Mouse (Mus musculus): ENCODE data around the gene Cdc7. TPM values are rescaled to one million over a fixed set of nuclear protein-coding genes. Genes with fewer than 3 reads are reported as not detected.

Gene Cdc7
- total RNA-seq, 2 experiments from 2014 or later, result 6.8 to 8.0 TPM

- no peak for DNase-seq
Measured at GRCm38 (mm10) chr5:106991300-106991929, 27.3 kb downstream of the Cdc7 start.

DNA sequence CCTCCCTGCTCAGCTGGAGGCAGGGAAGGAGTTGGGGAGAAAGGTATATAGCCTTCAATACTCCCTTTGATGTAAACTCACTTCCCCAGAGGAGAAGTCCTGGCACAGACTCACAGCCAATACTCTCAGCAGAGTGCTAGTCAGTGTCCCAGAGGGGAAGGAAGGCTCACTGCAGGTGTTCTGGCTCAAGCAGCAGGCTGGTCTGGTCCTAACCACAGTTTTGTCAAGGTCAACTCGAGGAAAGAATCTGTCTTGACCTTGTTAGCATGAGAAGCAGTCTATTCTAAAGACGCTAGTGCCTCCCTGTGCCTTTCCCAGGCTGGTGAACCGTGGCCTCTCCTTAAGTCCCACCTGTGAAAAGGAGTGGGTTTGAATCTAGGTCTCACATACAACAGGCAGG lies 30.6 kb downstream of the Cdc7 start:
- no peak for DNase-seq

- peak; percentile 74 for DNase-seq
Measured at GRCm38 (mm10) chr5:106995886-106996538, 31.9 kb downstream of the Cdc7 start.

- DNase-seq, result no peak
Measured at GRCm38 (mm10) chr5:106996539-106997244, 32.6 kb downstream of the Cdc7 start.

DNA sequence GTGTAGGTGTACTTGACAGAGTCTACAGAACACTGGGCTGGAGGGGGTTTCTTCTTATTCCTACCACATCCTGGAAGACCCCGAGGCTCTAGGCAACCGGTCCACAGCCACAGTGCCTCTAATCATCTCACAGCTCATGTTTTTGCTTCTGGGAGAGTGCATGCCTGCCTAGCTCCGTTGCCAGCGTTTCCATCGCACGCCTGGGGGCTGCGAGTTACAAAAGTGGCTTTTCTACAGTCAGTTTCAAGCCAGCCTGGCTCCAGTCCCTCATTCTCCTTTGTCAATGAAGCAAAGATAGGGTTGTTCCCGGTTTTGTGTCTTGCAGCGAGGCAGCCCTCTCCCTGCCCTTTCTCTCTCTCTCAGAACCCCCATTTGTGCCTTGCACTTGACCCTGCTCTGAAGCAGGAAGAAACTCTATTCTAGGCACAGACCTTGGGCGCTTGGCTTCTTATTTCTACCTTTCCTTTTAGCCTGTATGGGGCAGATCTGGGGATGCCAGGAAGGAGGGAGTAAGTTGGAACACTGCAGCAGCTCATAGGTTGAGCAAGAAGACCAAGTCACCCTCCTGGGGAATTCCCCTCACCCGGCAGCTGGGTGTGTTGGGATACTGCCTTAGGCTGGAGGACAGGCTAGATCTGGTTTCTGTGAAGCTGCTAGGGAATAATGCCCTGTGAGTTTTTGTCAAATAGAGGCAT lies 37.4 kb downstream of the Cdc7 start:
- peak; percentile 11 for DNase-seq

- DNase-seq, result no peak
Measured at GRCm38 (mm10) chr5:107002091-107002416, 37.9 kb downstream of the Cdc7 start.

DNA sequence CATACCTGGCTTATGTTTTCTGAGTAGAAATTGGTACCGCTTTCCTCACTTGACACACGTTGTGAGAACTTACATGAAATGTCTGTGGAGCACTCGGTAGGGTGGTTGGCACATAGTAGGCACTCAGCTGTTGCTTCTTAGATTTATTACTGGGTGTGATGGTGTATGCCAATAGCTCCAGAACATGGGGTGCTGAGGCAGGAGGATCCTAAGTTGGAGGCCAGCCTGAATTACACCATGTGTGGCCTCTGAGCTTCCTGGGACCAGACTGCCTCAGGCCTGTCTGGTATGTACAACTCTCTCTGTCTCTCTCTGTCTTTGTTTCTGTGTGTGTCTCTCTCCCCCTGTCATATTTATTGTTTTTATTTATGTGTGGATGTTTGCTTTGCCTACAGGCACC lies 45.6 kb downstream of the Cdc7 start:
- no peak for DNase-seq

- no peak for DNase-seq
Measured at GRCm38 (mm10) chr5:107010300-107010699, 46.2 kb downstream of the Cdc7 start.

DNA sequence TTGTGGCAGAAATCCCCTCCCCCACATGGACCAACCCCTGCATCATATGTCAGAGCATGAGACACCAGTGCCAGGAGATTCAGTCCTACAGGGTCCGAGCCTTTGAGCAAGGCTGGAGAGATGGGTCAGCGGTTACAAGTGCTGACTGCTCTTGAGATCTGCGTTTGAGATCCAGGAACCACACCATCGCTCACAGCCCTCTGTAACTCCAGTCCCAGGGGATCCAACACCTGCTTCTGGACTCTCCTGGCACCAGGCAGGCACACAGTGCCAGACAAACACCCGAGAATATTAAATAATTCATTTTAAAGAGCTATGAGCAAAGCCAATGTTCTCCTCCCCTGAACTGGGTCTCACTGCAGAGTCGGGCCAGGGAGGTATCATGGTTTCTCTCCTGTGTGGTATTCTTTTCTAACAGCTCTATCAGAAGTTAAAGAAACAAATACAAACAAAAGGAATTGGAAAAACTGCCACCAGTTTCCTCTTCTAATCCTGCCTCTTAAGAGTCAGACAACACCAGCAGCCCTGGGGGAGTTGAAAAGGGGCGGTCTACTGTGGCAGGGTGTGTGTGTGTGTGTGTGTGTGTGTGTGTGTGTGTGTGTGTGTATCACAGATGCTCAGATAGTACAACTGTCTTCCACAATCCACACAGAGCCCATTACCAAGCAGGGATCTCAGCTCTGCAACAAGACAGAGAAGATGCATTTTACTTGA lies 47.4 kb downstream of the Cdc7 start:
- DNase-seq, result no peak

DNA sequence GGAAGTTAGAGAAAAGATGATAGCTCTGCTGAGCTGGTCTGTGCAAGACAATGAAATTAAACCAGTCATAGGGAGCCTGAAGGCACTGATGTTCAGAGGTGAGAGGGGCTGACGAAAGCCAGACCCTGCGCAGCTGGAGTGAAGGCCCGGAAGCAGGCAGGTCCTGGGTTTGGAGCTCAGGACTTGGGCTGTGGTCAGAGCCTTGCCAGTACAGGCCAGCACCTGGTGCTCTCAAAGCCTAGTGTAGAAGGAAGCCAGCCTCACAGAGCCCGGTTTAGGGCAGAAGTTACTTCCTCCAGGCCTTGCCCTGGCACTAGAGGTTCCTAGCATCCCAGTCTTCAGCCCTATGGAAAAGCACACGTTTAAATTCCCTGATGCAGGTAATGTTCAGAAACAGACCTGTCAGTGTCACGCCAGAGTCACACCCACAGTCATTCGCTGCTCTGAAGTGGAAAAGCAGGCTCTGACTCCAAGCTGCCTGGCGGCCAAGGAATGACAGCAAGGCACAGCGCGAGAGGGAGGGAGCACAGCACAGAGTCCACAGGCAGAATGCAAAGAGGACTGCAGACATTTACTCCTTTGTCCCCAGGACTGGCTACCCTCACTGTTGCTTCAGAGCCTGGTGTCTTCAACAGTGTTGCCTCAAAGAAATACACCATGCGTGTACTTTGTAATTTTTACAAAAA lies 48.1 kb downstream of the Cdc7 start:
- DNase-seq, result no peak

GRCm38 (mm10) chr5:107013393-107013792 lies 49.3 kb downstream of the Cdc7 start:
- DNase-seq, result no peak

DNA sequence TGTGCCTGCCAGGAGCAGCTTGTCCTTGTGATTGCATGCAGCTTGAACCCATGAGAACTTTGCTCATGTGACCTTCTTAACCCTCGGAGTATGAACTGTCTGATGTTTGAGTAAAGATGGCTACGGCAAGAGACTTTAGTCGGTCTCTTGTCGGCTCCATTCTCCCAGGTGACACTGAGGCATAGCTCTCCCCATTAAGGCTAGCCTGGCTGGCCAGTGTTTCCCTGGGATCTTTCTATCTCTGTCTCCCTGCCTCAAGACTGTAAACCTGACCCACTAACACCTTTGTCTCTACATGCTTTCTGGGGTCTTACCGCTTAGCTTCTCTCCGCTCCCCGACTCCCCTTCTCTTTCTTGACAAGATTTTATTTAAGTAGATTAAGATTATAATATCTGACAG lies 50.0 kb downstream of the Cdc7 start:
- DNase-seq, result no peak

- DNase-seq, result no peak
Measured at GRCm38 (mm10) chr5:107015046-107015421, 50.9 kb downstream of the Cdc7 start.

DNA sequence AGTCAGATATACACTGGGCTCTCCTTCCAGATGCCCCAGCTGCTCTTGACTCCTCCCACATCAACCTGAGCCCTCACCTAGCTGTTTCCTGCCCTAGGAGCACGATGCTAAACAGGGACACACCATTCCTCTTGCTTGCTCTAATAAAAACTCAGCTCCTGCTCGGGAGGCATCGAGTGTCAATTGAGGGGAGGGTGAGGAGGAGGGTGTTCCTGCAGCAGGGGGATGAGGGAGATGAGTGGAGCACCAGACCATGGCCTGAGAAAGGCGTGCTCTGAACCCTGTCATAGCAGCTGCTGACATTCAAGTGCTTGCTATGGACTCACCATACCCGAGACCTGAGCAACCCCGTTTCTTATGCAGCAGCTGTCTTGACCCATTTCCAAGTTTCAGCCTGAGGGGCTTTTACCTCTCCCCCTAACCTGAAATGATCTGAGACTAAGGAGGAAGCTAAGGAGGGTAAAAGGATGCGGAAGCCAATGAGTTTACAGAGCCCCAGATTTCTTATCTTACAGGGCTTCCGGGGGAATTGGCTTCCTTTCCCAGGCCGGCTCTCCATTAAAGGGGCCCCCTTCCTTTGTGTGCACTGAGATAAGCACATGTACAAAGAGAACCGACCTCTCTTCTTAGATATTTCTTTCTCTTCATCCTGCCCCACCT lies 51.4 kb downstream of the Cdc7 start:
- DNase-seq, result no peak

DNA sequence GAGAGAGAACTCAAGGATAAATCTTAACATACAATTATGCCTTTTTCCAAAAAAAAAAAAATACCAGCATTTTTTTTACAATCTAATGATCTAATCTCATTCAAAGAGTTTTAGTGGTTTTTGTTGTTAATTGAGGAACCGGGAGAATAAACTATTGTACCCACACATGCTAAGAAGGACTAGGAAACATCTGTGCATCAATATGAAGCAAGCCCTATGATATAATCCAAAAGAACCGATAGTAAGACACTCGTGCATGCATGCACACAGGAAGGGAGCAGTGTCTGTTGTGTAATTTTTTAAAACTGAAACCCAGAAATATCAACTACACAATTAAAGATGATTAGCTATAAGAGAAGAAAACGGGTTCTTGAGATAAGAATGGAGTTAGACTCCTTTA lies 52.4 kb downstream of the Cdc7 start:
- no peak for DNase-seq

DNA sequence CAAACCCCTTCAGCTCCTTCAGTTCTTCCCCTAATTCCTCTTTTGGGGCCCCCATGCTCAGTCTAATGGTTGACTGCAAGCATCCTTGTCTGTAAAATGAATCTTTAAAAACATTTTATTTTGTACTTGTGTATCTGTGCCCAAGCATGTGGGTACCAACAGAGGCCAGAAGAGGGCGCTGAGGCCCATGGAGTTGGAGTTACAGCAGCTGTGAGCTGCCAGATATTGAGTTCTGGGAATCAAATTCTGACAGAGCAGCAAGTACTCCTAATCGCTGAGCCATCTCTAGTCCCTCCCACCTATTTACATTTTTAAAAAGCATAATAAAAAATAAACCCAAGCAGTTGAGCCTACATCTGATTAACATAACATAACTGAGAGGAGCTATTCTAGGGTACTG lies 53.4 kb downstream of the Cdc7 start:
- peak; percentile 36 for DNase-seq

GRCm38 (mm10) chr5:107019057-107019456 lies 54.9 kb downstream of the Cdc7 start:
- no peak for DNase-seq

DNA sequence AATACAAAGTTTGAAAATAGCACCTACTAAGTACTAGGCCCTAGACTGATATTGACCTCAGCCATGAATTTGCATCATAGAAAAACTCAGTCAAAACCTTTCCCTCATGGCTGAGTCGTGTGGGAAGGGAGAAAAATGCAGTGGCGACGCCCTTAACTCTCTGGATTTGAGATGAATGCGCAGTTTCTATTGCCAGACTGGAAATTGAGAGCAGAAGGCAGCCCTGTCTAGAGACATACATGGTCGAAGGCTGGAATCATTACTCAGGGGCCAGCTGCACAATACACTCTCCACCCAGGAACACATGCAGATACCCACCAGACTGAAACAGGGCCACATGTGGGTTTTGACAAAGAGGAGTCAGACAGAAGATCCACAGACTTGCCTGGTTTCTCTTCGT lies 55.8 kb downstream of the Cdc7 start:
- no peak for DNase-seq

DNA sequence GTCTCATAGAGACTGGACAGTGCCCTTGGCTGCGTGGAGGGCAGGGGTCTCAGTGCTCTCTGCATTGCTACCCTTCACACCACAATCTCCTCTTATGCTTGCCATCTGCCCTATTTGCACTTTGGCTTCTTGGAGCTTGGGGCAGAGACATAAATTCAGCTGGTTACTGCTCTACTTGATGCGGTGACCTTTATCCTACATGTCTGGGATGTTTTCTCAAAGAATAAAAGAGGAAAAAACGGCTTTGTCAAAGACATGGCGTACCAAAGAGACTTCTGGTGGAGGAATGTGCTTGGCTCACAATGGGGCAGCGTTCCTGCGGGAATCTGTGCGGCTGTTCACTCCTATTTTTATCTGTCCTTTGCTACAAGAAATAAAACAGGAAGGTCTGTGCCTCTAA lies 56.2 kb downstream of the Cdc7 start:
- DNase-seq, result no peak

DNA sequence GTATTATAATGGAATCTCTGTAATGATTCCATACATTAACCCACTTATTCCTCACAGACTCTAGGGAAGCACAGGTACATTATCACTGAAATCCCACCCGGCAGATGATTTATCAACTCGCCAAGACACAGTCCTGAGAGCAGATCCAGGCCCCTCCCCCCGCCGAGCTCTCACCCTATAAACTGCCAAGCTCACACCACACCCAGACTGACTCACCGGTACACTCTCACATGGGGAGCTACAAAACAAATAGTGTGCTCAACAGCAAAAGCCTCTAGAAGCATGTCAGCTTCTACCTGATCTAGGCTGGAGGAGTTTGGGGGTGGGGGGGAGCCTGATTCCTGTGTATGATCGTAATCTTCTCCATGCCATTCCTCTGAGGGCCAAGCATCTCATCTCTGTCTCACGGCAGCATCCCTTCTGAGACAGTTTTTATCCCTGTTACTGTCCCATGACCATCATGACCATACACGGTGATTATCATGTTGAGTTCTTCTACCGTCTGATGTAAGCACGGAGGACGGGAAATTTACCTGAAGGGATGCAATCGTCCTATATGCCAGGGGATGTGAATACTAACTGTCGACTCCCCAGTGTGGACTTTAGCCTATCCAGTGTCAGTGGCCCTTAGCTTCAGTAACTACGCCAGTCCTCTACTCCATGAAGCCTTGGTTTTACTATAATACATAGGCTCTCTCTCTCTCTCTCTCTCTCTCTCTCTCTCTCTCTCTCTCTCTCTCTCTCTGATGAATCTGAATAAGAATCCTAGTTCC lies 57.4 kb downstream of the Cdc7 start:
- no peak for DNase-seq

GRCm38 (mm10) chr5:107022064-107022428 lies 57.9 kb downstream of the Cdc7 start:
- no peak for DNase-seq

Data from heart, postnatal 4 days (tissue).